Mouse (Mus musculus) hindbrain, embryonic 12.5 days (tissue): ENCODE data around the gene Iqch. TPM values are rescaled to one million over a fixed set of nuclear protein-coding genes. Genes with fewer than 3 reads are reported as not detected.
"Not testable (repeated sequence)": the region's sequence is repeated elsewhere in the genome, so short reads cannot be mapped to it uniquely, and the experiment has no call there.

Source experiments
- ATAC-seq: fragments of 200-750 bp; cut with Nextera tagmentation; 2 replicates; pipeline ENCODE4 v1.8.0; 2017; ENCODE audit warnings: moderate TSS enrichment; ENCODE audit not compliant: low FRiP score
- H3K27ac ChIP-seq: fragments of 300-500 bp; sonication (generic); 2 replicates; pipeline ENCODE4 v1.5.1; 2016; ENCODE audit warnings: mild to moderate bottlenecking
- H3K27me3 ChIP-seq: fragments of 300-500 bp; sonication (generic); 2 replicates; pipeline ENCODE4 v1.6.1; 2016; ENCODE audit warnings: mild to moderate bottlenecking
- H3K36me3 ChIP-seq: fragments of 300-500 bp; sonication (generic); 2 replicates; pipeline ENCODE4 v1.6.1; 2016; ENCODE audit warnings: mild to moderate bottlenecking
- H3K4me1 ChIP-seq: fragments of 300-500 bp; sonication (generic); 2 replicates; pipeline ENCODE4 v1.6.1; 2016
- H3K4me2 ChIP-seq: fragments of 300-500 bp; sonication (generic); replicated peaks from 2 replicates; pipeline ENCODE4 v1.6.1; 2016; ENCODE audit warnings: mild to moderate bottlenecking
- H3K4me3 ChIP-seq: fragments of 300-500 bp; sonication (generic); 2 replicates; pipeline ENCODE4 v1.5.1; 2016; ENCODE audit warnings: mild to moderate bottlenecking
- H3K9ac ChIP-seq: fragments of 300-500 bp; sonication (generic); 2 replicates; pipeline ENCODE4 v1.6.1; 2016; ENCODE audit warnings: mild to moderate bottlenecking, moderate library complexity
- H3K9me3 ChIP-seq: fragments of 300-500 bp; sonication (generic); replicated peaks from 2 replicates; pipeline ENCODE4 v1.6.1; 2016; ENCODE audit warnings: mild to moderate bottlenecking
- WGBS: fragments of 180-500 bp; shearing (Covaris S2); methylation state at CpG from one replicate; pipeline ENCODE4 v1.1.7; 2016; 5-methylcytosine and 5-hydroxymethylcytosine counted together
- polyA plus RNA-seq: library from polyadenylated mRNA; unstranded; fragments of >200 nt; fragmentation: Nextera tagmentation; extraction: Ambion mirVana; gene quantifications from 2 replicates; pipeline ENCODE4 v1.2.1, GENCODE M21; 2016

The Iqch gene
- polyA plus RNA-seq, 1 experiment from 2014 or later = 0.10 TPM

GRCm38 (mm10) chr9:63550701-63551100 lies 51.6 kb downstream of the Iqch start:
- H3K4me1 ChIP-seq, ATAC-seq, H3K36me3 ChIP-seq, H3K9me3 ChIP-seq, H3K27me3 ChIP-seq, H3K4me3 ChIP-seq, H3K27ac ChIP-seq, H3K9ac ChIP-seq, H3K4me2 ChIP-seq: not testable (repeated sequence)
- 94% methylated on average over 6 of the region's 6 CpGs for WGBS

GRCm38 (mm10) chr9:63548966-63549365 lies 53.3 kb downstream of the Iqch start:
- Histone ChIP-seq H3K4me3 (no peak overlapping the region), H3K9me3 (no peaks in the 10 kb centered on the region), H3K27me3 (no peaks in the 10 kb centered on the region), H3K4me2 (no peak overlapping the region), H3K4me1 (no peaks in the 10 kb centered on the region), H3K9ac (no peak overlapping the region), H3K36me3 (no peaks in the 10 kb centered on the region), H3K27ac (no peak overlapping the region)
- no peak for ATAC-seq
- 95% methylated on average over 5 of the region's 5 CpGs for WGBS

GRCm38 (mm10) chr9:63541926-63542325 lies 60.4 kb downstream of the Iqch start:
- no peak overlapping the region for H3K9ac ChIP-seq
- no peak overlapping the region for H3K4me2 ChIP-seq
- H3K4me3 ChIP-seq = no peak overlapping the region
- 54% methylated on average over 7 of the region's 7 CpGs for WGBS
- no peak for ATAC-seq
- H3K4me1 ChIP-seq = no peaks in the 10 kb centered on the region
- no peak overlapping the region for H3K27ac ChIP-seq
- H3K27me3 ChIP-seq = no peaks in the 10 kb centered on the region
- H3K9me3 ChIP-seq = no peaks in the 10 kb centered on the region
- H3K36me3 ChIP-seq = no peaks in the 10 kb centered on the region

GRCm38 (mm10) chr9:63541301-63541700 lies 61.0 kb downstream of the Iqch start:
- Histone ChIP-seq H3K27me3 (no peaks in the 10 kb centered on the region), H3K4me1 (no peaks in the 10 kb centered on the region), H3K9ac (no peak overlapping the region), H3K4me2 (no peak overlapping the region), H3K27ac (no peak overlapping the region), H3K9me3 (no peaks in the 10 kb centered on the region), H3K4me3 (no peak overlapping the region), H3K36me3 (no peaks in the 10 kb centered on the region)
- WGBS = 75% methylated on average over 7 of the region's 7 CpGs
- no peak for ATAC-seq

GRCm38 (mm10) chr9:63537489-63537888 lies 64.8 kb downstream of the Iqch start:
- 86% methylated on average over 4 of the region's 4 CpGs for WGBS

GRCm38 (mm10) chr9:63535042-63535441 lies 67.3 kb downstream of the Iqch start:
- no peaks in the 10 kb centered on the region for H3K27me3 ChIP-seq

More at GRCm38 (mm10) chr9:63537489-63537888, 64.8 kb downstream of the Iqch start:
- no peak overlapping the region for H3K9ac ChIP-seq
- H3K27me3 ChIP-seq = no peaks in the 10 kb centered on the region
- H3K4me1 ChIP-seq = peaks cover 27% of the 10 kb centered on the region
- no peaks in the 10 kb centered on the region for H3K9me3 ChIP-seq
- no peak for ATAC-seq
- no peak overlapping the region for H3K4me3 ChIP-seq
- no peak overlapping the region for H3K4me2 ChIP-seq
- H3K27ac ChIP-seq = no peak overlapping the region
- no peaks in the 10 kb centered on the region for H3K36me3 ChIP-seq

GRCm38 (mm10) chr9:63534371-63534780 lies 67.9 kb downstream of the Iqch start:
- H3K4me1 ChIP-seq = peaks cover 27% of the 10 kb centered on the region
- H3K4me3 ChIP-seq = no peak overlapping the region
- 4% methylated on average over 7 of the region's 7 CpGs for WGBS
- H3K27me3 ChIP-seq = no peaks in the 10 kb centered on the region
- H3K27ac ChIP-seq = peak overlapping the region; percentile 69
- ATAC-seq = peak; percentile 58
- H3K9me3 ChIP-seq = no peaks in the 10 kb centered on the region
- no peaks in the 10 kb centered on the region for H3K36me3 ChIP-seq
- no peak overlapping the region for H3K9ac ChIP-seq
- H3K4me2 ChIP-seq = no peak overlapping the region; the same call in 1 of the 2 replicates

More at GRCm38 (mm10) chr9:63535042-63535441, 67.3 kb downstream of the Iqch start:
- H3K36me3 ChIP-seq = no peaks in the 10 kb centered on the region
- H3K4me3 ChIP-seq = no peak overlapping the region
- 25% methylated on average over 6 of the region's 6 CpGs for WGBS
- ATAC-seq = peak; percentile 79
- peak overlapping the region; percentile 69 for H3K27ac ChIP-seq
- H3K4me2 ChIP-seq = no peak overlapping the region
- H3K9me3 ChIP-seq = no peaks in the 10 kb centered on the region
- no peak overlapping the region; the same call in 1 of the 2 replicates for H3K9ac ChIP-seq
- H3K4me1 ChIP-seq = peaks cover 27% of the 10 kb centered on the region

GRCm38 (mm10) chr9:63532966-63533711 lies 69.2 kb downstream of the Iqch start:
- ATAC-seq = no peak
- H3K4me1 ChIP-seq = peaks cover 27% of the 10 kb centered on the region
- H3K4me3 ChIP-seq = no peak overlapping the region
- no peak overlapping the region for H3K4me2 ChIP-seq
- no peak overlapping the region for H3K9ac ChIP-seq
- H3K36me3 ChIP-seq = no peaks in the 10 kb centered on the region
- no peaks in the 10 kb centered on the region for H3K9me3 ChIP-seq
- H3K27ac ChIP-seq = no peak overlapping the region
- 57% methylated on average over 9 of the region's 9 CpGs for WGBS
- H3K27me3 ChIP-seq = no peaks in the 10 kb centered on the region

- Histone ChIP-seq H3K36me3 (no peaks in the 10 kb centered on the region), H3K27ac (no peak overlapping the region), H3K4me3 (no peak overlapping the region), H3K9me3 (no peaks in the 10 kb centered on the region), H3K9ac (no peak overlapping the region), H3K4me2 (no peak overlapping the region), H3K4me1 (no peaks in the 10 kb centered on the region), H3K27me3 (no peaks in the 10 kb centered on the region)
- ATAC-seq = no peak
- WGBS = 69% methylated on average over 2 of the region's 2 CpGs
Measured at GRCm38 (mm10) chr9:63523937-63524253, 78.4 kb downstream of the Iqch start.

- Histone ChIP-seq H3K4me2 (no peak overlapping the region), H3K4me1 (no peaks in the 10 kb centered on the region), H3K27ac (no peak overlapping the region), H3K36me3 (no peaks in the 10 kb centered on the region), H3K27me3 (no peaks in the 10 kb centered on the region), H3K9ac (no peak overlapping the region), H3K9me3 (no peaks in the 10 kb centered on the region), H3K4me3 (no peak overlapping the region)
- ATAC-seq = no peak
- 74% methylated on average over 14 of the region's 14 CpGs for WGBS
Measured at GRCm38 (mm10) chr9:63523251-63523936, 78.9 kb downstream of the Iqch start.

- no peak overlapping the region for H3K9ac ChIP-seq
- no peak overlapping the region for H3K4me2 ChIP-seq
- H3K27ac ChIP-seq = no peak overlapping the region
- H3K4me3 ChIP-seq = no peak overlapping the region
- ATAC-seq = no peak
- H3K4me1 ChIP-seq = no peaks in the 10 kb centered on the region
- WGBS = 82% methylated on average over 5 of the region's 5 CpGs
- no peaks in the 10 kb centered on the region for H3K9me3 ChIP-seq
- no peaks in the 10 kb centered on the region for H3K27me3 ChIP-seq
- H3K36me3 ChIP-seq = no peaks in the 10 kb centered on the region
Measured at GRCm38 (mm10) chr9:63512851-63513250, 89.4 kb downstream of the Iqch start.

GRCm38 (mm10) chr9:63511034-63511433 lies 91.3 kb downstream of the Iqch start:
- no peaks in the 10 kb centered on the region for H3K4me1 ChIP-seq
- H3K9me3 ChIP-seq = no peaks in the 10 kb centered on the region
- H3K4me3 ChIP-seq = no peak overlapping the region
- H3K4me2 ChIP-seq = no peak overlapping the region
- no peak overlapping the region for H3K9ac ChIP-seq
- H3K27me3 ChIP-seq = no peaks in the 10 kb centered on the region
- no peak for ATAC-seq
- H3K36me3 ChIP-seq = no peaks in the 10 kb centered on the region
- no peak overlapping the region for H3K27ac ChIP-seq
- 83% methylated on average over 4 of the region's 4 CpGs for WGBS

- Histone ChIP-seq H3K27me3 (no peaks in the 10 kb centered on the region), H3K4me3 (no peak overlapping the region), H3K4me1 (no peaks in the 10 kb centered on the region), H3K36me3 (no peaks in the 10 kb centered on the region), H3K4me2 (no peak overlapping the region), H3K27ac (no peak overlapping the region), H3K9ac (no peak overlapping the region), H3K9me3 (no peaks in the 10 kb centered on the region)
- 77% methylated on average over 8 of the region's 8 CpGs for WGBS
- no peak for ATAC-seq
Measured at GRCm38 (mm10) chr9:63507110-63507509, 95.2 kb downstream of the Iqch start.
